Mouse (Mus musculus) hindbrain, embryonic 11.5 days (tissue): ENCODE measurements at regions not wholly inside any gene's neighbourhood (a gene's known extent, or its start where the extent isn't known, plus 50 kb on each side); places are given as distances from the start of the nearest gene placed in this dataset.

ENCODE experiments used
- ATAC-seq: fragments of 200-750 bp; cut with Nextera tagmentation; 2 replicates; pipeline ENCODE4 v1.8.0; 2017; ENCODE audit warnings: mild to moderate bottlenecking, moderate TSS enrichment, moderate library complexity; ENCODE audit not compliant: low FRiP score
- DNase-seq: peaks from one replicate; pipeline ENCODE4 v3.0.0-alpha.2; 2015; ENCODE audit warnings: low spot score
- H3K27ac ChIP-seq: fragments of 300-500 bp; sonication (generic); 2 replicates; pipeline ENCODE4 v1.5.1; 2014; ENCODE audit warnings: mild to moderate bottlenecking, low read depth, low read length
- H3K27me3 ChIP-seq: fragments of 300-500 bp; sonication (generic); 2 replicates; pipeline ENCODE4 v1.6.1; 2014; ENCODE audit warnings: mild to moderate bottlenecking, low read length, moderate library complexity, mixed read lengths; ENCODE audit not compliant: control insufficient read depth, insufficient read depth
- H3K36me3 ChIP-seq: fragments of 300-500 bp; sonication (generic); 2 replicates; pipeline ENCODE4 v1.6.1; 2014; ENCODE audit warnings: mild to moderate bottlenecking, low read length, moderate library complexity, mixed read lengths; ENCODE audit not compliant: control insufficient read depth, insufficient read depth
- H3K4me1 ChIP-seq: fragments of 300-500 bp; sonication (generic); replicated peaks from 2 replicates; pipeline ENCODE4 v1.6.1; 2014; ENCODE audit warnings: low read length, mixed read lengths; ENCODE audit not compliant: control insufficient read depth, insufficient read depth
- H3K4me2 ChIP-seq: fragments of 300-500 bp; sonication (generic); replicated peaks from 2 replicates; pipeline ENCODE4 v1.6.1; 2014; ENCODE audit warnings: mild to moderate bottlenecking, low read depth, low read length
- H3K4me3 ChIP-seq: fragments of 300-500 bp; sonication (generic); 2 replicates; pipeline ENCODE4 v1.5.1; 2014; ENCODE audit warnings: low read depth, low read length
- H3K9ac ChIP-seq: fragments of 300-500 bp; sonication (generic); 2 replicates; pipeline ENCODE4 v1.6.1; 2014; ENCODE audit warnings: low read depth, low read length
- H3K9me3 ChIP-seq: fragments of 300-500 bp; sonication (generic); 2 replicates; pipeline ENCODE4 v1.6.1; 2016; ENCODE audit warnings: low read length; ENCODE audit not compliant: control insufficient read depth
- WGBS: fragments of 180-500 bp; shearing (Covaris S2); extraction: QIAGEN DNeasy Blood & Tissue Kit; methylation state at CpG from one replicate; pipeline ENCODE4 v1.1.7; 2014; 5-methylcytosine and 5-hydroxymethylcytosine counted together

- H3K36me3 ChIP-seq = no peaks in the 10 kb centered on the region
- ATAC-seq (no peak), DNase-seq (no peak)
- H3K4me2 ChIP-seq = no peak overlapping the region
- 26% methylated on average over 1 of the region's 1 CpGs for WGBS
- H3K9ac ChIP-seq = no peak overlapping the region
- H3K27me3 ChIP-seq = no peaks in the 10 kb centered on the region
- H3K4me3 ChIP-seq = no peak overlapping the region
- no peaks in the 10 kb centered on the region for H3K9me3 ChIP-seq
- no peaks in the 10 kb centered on the region for H3K4me1 ChIP-seq
- H3K27ac ChIP-seq = no peak overlapping the region
Measured at GRCm38 (mm10) chr9:18210721-18211120, 81.2 kb upstream of the Chordc1 start.

GRCm38 (mm10) chr9:18226644-18227043 is 65.3 kb upstream of the Chordc1 start:
- H3K36me3 ChIP-seq = no peaks in the 10 kb centered on the region
- ATAC-seq = no peak

DNA sequence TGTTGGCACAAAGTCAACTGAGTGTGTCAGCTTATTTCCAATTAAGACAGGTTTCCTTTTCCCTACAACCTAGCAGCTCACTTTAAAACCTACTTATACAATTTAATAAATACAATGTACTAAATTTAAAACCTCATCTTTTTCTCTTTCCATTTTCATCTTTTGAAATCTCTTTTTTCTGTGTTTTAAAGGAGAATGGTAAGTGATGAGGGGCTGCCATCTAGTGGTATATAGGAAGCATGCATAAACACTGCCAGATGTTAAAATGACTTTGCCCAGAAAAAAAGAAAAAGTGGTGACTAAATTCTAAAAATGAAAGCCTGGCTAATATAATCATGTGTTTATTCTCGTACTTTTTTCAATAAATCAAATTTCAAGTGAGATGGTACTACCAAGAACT is 62.0 kb upstream of the Chordc1 start:
- peak; percentile 25 for DNase-seq
- H3K9me3 ChIP-seq = no peaks in the 10 kb centered on the region
- no peaks in the 10 kb centered on the region for H3K27me3 ChIP-seq
- 12% methylated on average over 1 of the region's 1 CpGs for WGBS
- no peaks in the 10 kb centered on the region for H3K4me1 ChIP-seq
- H3K27ac ChIP-seq = no peak overlapping the region
- H3K4me2 ChIP-seq = no peak overlapping the region
- no peaks in the 10 kb centered on the region for H3K36me3 ChIP-seq
- H3K9ac ChIP-seq = no peak overlapping the region
- ATAC-seq = no peak
- no peak overlapping the region for H3K4me3 ChIP-seq

More at GRCm38 (mm10) chr9:18226644-18227043, 65.3 kb upstream of the Chordc1 start:
- H3K9ac ChIP-seq = no peak overlapping the region
- no peak overlapping the region for H3K4me3 ChIP-seq
- H3K27me3 ChIP-seq = no peaks in the 10 kb centered on the region
- no peaks in the 10 kb centered on the region for H3K9me3 ChIP-seq
- H3K4me2 ChIP-seq = no peak overlapping the region
- no peak for DNase-seq
- H3K27ac ChIP-seq = no peak overlapping the region
- no peaks in the 10 kb centered on the region for H3K4me1 ChIP-seq
